Mouse (Mus musculus) testis, adult 2 months (tissue): ENCODE measurements at regions not wholly inside any gene's neighbourhood (a gene's known extent, or its start where the extent isn't known, plus 50 kb on each side); places are given as distances from the start of the nearest gene placed in this dataset.

Source experiments
- CTCF ChIP-seq: fragments of 200-500 bp; IDR thresholded peaks from 2 replicates; pipeline ENCODE4 v1.5.1; 2012; ENCODE audit warnings: low read depth, mild to moderate bottlenecking, inconsistent platforms, low read length, moderate library complexity; ENCODE audit not compliant: control insufficient read depth, insufficient read depth, insufficient replicate concordance
- POLR2A ChIP-seq: fragments of 200-500 bp; IDR thresholded peaks from 2 replicates; pipeline ENCODE4 v1.6.1; 2012; ENCODE audit warnings: low read depth, mild to moderate bottlenecking, inconsistent platforms, low read length, moderate library complexity; ENCODE audit not compliant: control insufficient read depth

DNA sequence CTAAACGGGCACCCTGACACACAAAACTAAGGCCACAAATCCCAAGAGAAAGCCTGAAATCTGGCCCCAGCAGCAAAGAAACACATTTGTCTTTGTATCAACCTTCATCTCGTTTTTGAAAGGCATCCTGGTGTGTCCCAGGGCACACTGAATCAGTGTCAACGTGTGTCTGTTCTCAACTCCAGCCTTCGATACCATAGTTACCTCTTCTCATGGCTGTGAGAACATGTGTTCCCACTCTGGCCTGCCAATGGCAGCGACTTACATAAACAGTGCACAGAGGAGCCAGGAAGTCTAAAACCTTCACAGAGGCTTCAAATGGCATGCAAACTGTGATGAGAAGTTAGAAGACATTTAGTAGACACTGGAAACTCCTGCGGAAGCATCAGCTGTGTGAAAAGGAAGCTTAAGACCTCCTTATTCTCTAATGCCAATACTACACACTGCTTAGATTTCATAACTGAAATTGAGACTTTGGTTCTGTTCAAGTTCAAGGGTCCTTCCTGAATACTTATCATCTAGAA, 83.3 kb downstream of the Nfkbiz start:
- TF ChIP-seq CTCF (no peak), POLR2A (no peak)
